Mouse (Mus musculus) liver, embryonic 14.5 days (tissue): ENCODE measurements around the gene Higd1b. TPM values are rescaled to one million over a fixed set of nuclear protein-coding genes. Genes with fewer than 3 reads are reported as not detected.

Experiments
- ATAC-seq: fragments of 200-750 bp; cut with Nextera tagmentation; 2 replicates; pipeline ENCODE4 v1.8.0; 2017; ENCODE audit warnings: moderate number of reproducible peaks, mild to moderate bottlenecking, moderate library complexity; ENCODE audit not compliant: insufficient read depth
- DNase-seq, 3 experiments: peaks; one replicate each; pipeline ENCODE4 v3.0.0-alpha.2; 2012 to 2013; ENCODE audit warnings: low read depth in 3 of 3, low spot score in 3 of 3
- H3K27ac ChIP-seq: fragments of 300-500 bp; sonication (generic); 2 replicates; pipeline ENCODE4 v1.5.1; 2014; ENCODE audit warnings: moderate library complexity, mild to moderate bottlenecking, control low read depth, inconsistent platforms
- H3K27me3 ChIP-seq: fragments of 300-500 bp; sonication (generic); 2 replicates; pipeline ENCODE4 v1.6.1; 2014; ENCODE audit warnings: mild to moderate bottlenecking, low read length, moderate library complexity; ENCODE audit not compliant: control insufficient read depth, insufficient read depth
- H3K36me3 ChIP-seq: fragments of 300-500 bp; sonication (generic); replicated peaks from 2 replicates; pipeline ENCODE4 v1.6.1; 2014; ENCODE audit warnings: low read depth; ENCODE audit not compliant: control insufficient read depth, insufficient read depth
- H3K4me1 ChIP-seq, 2 experiments: fragments of 200-500 bp in 1 of 2; fragments of 300-500 bp in 1 of 2; sonication (generic) in 1 of 2; replicated peaks; 2 replicates each; pipeline ENCODE4 v1.6.1; 2012 to 2014; ENCODE audit warnings: antibody characterized with exemption in 1 of 2, inconsistent platforms in 1 of 2, low read length in 1 of 2; ENCODE audit not compliant: control insufficient read depth in 2 of 2, insufficient read depth in 2 of 2
- H3K4me2 ChIP-seq: fragments of 300-500 bp; sonication (generic); 2 replicates; pipeline ENCODE4 v1.6.1; 2014; ENCODE audit warnings: low read depth, mild to moderate bottlenecking, control low read depth, moderate library complexity
- H3K4me3 ChIP-seq, 2 experiments: fragments of 200-500 bp in 1 of 2; fragments of 300-500 bp in 1 of 2; sonication (generic) in 1 of 2; 2 replicates each; pipeline ENCODE4 v1.5.1; 2012 to 2014; ENCODE audit warnings: low read depth in 2 of 2, low read length in 2 of 2, mild to moderate bottlenecking in 2 of 2, control low read depth in 1 of 2, inconsistent platforms in 1 of 2, moderate library complexity in 1 of 2; ENCODE audit not compliant: insufficient read depth in 1 of 2
- H3K9ac ChIP-seq: fragments of 300-500 bp; sonication (generic); replicated peaks from 2 replicates; pipeline ENCODE4 v1.6.1; 2014; ENCODE audit warnings: mild to moderate bottlenecking, control low read depth, moderate library complexity
- H3K9me3 ChIP-seq: fragments of 300-500 bp; sonication (generic); 2 replicates; pipeline ENCODE4 v1.6.1; 2016; ENCODE audit warnings: low read length, mixed read lengths; ENCODE audit not compliant: control insufficient read depth
- CTCF ChIP-seq: IDR thresholded peaks from 2 replicates; pipeline ENCODE4 v1.5.1; 2016; ENCODE audit warnings: antibody characterized with exemption, low read depth, control low read depth
- EP300 ChIP-seq: IDR thresholded peaks from 2 replicates; pipeline ENCODE4 v1.6.1; 2016; ENCODE audit warnings: antibody characterized with exemption, low read depth
- WGBS: fragments of 180-500 bp; shearing (Covaris S2); extraction: QIAGEN DNeasy Blood & Tissue Kit; methylation state at CpG from one replicate; pipeline ENCODE4 v1.1.7; 2014; ENCODE audit not compliant: insufficient replicate concordance; 5-methylcytosine and 5-hydroxymethylcytosine counted together
- polyA plus RNA-seq, 2 experiments: library from polyadenylated mRNA; depleted of rRNA in 1 of 2; stranded (reverse) in 1 of 2; unstranded in 1 of 2; fragments of >200 nt; fragmentation: Nextera tagmentation in 1 of 2; extraction: Ambion mirVana in 1 of 2; gene quantifications; 2 replicates each; pipeline versions ENCODE4 v1.2.1 to v1.2.3; 2012 to 2014

Gene Higd1b
- polyA plus RNA-seq, 2 experiments = not detected

DNA sequence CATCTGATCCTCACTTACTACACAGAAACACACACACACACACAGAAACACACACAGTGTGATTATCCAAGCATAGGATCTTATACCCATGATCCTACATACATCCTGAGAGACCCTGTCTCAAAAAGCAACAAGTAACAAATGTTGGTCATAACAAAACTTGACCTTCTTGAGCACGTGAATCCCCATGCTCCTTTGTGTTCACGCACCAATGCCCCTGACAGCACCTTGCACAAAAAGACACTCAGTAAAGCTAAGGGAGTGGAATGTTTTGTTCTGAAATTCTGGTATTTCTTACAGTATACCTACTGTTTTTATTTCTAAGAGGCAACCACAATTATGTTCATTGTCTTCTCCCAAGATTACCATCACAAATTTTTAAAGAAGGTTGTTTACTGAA is 43.9 kb downstream of the Higd1b start:
- peak overlapping the region; percentile 93 for H3K9ac ChIP-seq
- TF ChIP-seq EP300 (no peak), CTCF (no peak)

DNA sequence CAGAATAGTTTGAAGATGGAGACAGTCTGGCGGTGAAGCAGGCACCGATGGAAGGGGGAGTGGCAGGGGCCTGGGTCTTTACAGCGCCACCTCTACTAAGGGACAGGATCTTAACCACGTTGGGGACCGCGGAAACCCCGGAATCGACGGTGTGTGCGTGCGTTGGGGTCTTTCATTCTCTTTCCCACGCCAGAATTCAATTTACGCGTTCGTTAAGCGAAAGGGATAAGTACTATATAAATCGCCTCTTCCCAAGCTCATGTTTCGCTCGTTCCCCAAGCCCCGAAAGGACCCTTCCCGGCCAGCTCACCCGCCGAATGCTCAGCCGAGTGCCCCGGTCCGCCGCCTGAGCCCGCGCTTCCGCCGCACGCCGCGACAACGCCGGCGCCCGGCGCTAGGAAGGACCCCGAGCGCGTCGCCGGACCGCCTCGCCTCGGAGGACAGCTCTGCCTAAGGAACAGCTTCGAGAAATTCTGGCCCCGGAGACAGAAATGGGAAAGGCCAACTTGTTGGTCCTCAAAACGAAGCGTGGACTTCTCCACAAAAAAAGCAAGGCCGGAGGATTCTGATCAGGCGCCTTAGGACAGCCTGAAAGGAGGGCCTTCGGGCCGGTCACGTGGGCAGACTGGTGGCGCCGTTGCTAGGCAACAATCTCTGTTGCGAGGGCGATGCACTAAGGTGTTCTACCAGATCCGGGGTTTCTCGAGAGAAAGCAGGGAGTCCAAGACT is 45.1 kb downstream of the Higd1b start, which contains the start of the genes Eftud2 and Ccdc103:
Gene Eftud2, minus strand, starts transcription at position 401 of the 729 bp plus-strand sequence.
Gene Ccdc103, plus strand, starts transcription at position 620 of the 729 bp plus-strand sequence.
- ATAC-seq = peak; percentile 91
- H3K9ac ChIP-seq = peak within 1 kb of the TSS; percentile 93

More for the DNA sequence above, 43.9 kb downstream of the Higd1b start:
- WGBS = 82% methylated on average over 2 of the region's 2 CpGs
- H3K4me3 ChIP-seq = peak overlapping the region; percentile 96 to 98; a peak in 2 of 4 replicates
- no peak for DNase-seq
- no peaks in the 10 kb centered on the region for H3K9me3 ChIP-seq
- peak overlapping the region; percentile 86 for H3K4me2 ChIP-seq
- no peak for ATAC-seq
- H3K4me1 ChIP-seq = peaks cover 18 to 19% of the 10 kb centered on the region in 2 experiments
- H3K36me3 ChIP-seq = peaks cover 29% of the 10 kb centered on the region
- H3K27me3 ChIP-seq = no peaks in the 10 kb centered on the region; the same call in 1 of the 2 replicates
- H3K27ac ChIP-seq = no peak overlapping the region; the same call in 1 of the 2 replicates

DNA sequence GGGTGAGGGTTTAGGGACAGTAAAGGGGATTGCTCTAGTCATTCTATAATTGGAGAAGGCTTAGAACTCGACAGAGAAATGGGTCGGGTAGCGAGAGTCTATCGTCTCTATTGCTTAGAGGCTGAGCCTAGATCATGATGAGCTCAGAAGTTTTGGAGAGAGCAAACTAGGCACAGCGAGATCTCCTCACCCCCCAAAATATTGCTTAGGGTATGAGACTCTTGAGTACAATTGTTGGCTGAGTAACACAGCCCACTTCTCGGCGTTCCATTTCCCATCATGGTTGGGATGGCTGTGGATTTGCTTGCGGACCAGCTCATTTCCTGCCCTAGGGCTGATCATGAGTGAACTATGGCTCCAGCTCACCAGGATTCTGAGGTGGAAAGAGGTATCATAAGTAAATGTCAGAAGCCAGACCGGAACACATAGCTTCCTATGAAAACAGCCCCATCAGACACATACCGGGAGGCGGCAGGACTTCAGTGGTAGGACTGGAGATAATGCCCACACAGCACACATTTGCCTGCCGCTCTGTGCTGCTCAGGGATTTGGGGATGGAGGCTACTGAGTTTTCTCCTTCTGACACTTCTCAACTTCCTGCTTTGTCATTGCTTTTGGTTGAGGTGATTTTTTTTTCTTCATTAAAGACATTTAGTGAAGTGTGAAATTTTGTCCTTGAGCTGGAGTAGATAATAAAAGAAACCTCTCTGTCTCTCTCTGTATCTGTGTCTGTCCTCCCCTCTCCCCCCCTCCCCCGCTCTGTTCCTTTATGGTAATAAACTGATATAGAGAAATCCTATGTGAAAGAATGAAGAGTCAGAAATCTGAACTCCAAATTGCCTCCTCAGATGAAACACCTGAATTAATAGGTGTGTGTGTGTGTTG is 45.9 kb downstream of the Higd1b start:
- no peak for TF ChIP-seq EP300
- no peak for TF ChIP-seq CTCF
- DNase-seq = no peak
- WGBS = 9% methylated on average over 13 of the region's 13 CpGs
- H3K4me1 ChIP-seq = peaks cover 23% of the 10 kb centered on the region in 2 experiments
- ATAC-seq = peak; percentile 44
- peak overlapping the region; percentile 88 for H3K27ac ChIP-seq
- H3K4me3 ChIP-seq = peak overlapping the region; percentile 75 to 96
- peak overlapping the region; percentile 86 for H3K4me2 ChIP-seq
- H3K36me3 ChIP-seq = peaks cover 12% of the 10 kb centered on the region
- H3K27me3 ChIP-seq = no peaks in the 10 kb centered on the region; the same call in 1 of the 2 replicates
- no peaks in the 10 kb centered on the region for H3K9me3 ChIP-seq
- H3K9ac ChIP-seq = peak overlapping the region; percentile 80

More for the DNA sequence above, 45.1 kb downstream of the Higd1b start, which contains the start of the genes Eftud2 and Ccdc103:
- no peaks in the 10 kb centered on the region; the same call in 1 of the 2 replicates for H3K27me3 ChIP-seq
- H3K4me2 ChIP-seq = peak within 1 kb of the TSS; percentile 86
- no peaks in the 10 kb centered on the region for H3K9me3 ChIP-seq
- H3K4me3 ChIP-seq = peak within 1 kb of the TSS; percentile 96 to 98
- H3K4me1 ChIP-seq = peaks cover 23% of the 10 kb centered on the region in 2 experiments
- H3K36me3 ChIP-seq = peaks cover 18% of the 10 kb centered on the region
- TF ChIP-seq CTCF (no peak), EP300 (peak; percentile 84)
- DNase-seq = peak; percentile 90 to 92 (median 91)
- peak within 1 kb of the TSS; percentile 88 for H3K27ac ChIP-seq
- under 1% methylated on average over 62 of the region's 62 CpGs for WGBS

DNA sequence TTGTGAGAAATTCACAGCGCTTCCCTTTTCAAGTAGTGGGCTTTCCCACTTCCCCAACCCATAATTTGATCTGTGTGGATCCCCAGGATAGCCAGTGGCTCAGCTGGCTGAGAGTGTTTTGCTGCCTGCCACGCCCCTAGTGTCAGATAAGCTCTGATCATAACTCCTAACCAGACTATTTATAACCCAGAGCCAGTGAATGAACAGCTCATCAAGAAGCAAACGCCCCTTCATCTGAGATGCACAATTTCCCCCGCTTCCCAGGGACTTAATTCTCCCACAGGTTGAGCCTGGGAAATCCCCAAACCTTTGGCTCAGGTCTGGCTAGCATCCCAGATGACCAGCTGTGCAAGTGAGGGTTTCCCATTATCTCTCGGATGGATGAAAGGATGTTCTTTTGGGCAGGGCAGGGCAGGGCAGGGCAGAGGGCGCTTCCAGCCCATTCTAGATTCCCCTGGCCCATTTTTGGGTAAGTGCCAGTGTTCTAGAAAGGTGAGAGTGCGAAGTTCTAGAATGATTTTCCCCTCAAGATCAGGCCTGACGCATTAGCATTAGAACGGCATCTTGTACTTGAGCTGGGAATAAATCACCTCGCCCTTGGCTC is 49.1 kb downstream of the Higd1b start, which contains the start of gene Fam187a:
Gene Fam187a, plus strand, starts transcription at position 554 of the 604 bp plus-strand sequence.
- 44% methylated on average over 10 of the region's 10 CpGs for WGBS
- Histone ChIP-seq H3K4me3 (no peak within 1 kb of the TSS), H3K9ac (no peak within 1 kb of the TSS), H3K4me1 (peaks cover 17 to 19% of the 10 kb centered on the region in 2 experiments), H3K4me2 (no peak within 1 kb of the TSS), H3K27ac (no peak within 1 kb of the TSS), H3K27me3 (no peaks in the 10 kb centered on the region; the same call in 1 of the 2 replicates), H3K36me3 (no peaks in the 10 kb centered on the region), H3K9me3 (no peaks in the 10 kb centered on the region)
- no peak for TF ChIP-seq EP300
- TF ChIP-seq CTCF = no peak
- ATAC-seq = no peak
- no peak for DNase-seq
